Mouse (Mus musculus) cerebellum, adult 11-12 months (tissue): ENCODE results near the gene Cngb1.
A peak's percentile ranks its signal among the peaks of the same experiment; 100 is the strongest.
"Not testable (repeated sequence)": the region's sequence is repeated elsewhere in the genome, so short reads cannot be mapped to it uniquely, and the experiment has no call there.

Source experiments
- DNase-seq: peaks from one replicate; pipeline ENCODE4 v3.0.0; 2022

Gene Cngb1

GRCm38 (mm10) chr8:95242826-95243571, 63.4 kb downstream of the Cngb1 start:
- no peak for DNase-seq

- no peak for DNase-seq
These were observed 64.1 kb downstream of the Cngb1 start for GRCm38 (mm10) chr8:95242099-95242825.

- DNase-seq = peak; percentile 26
These were observed 70.7 kb downstream of the Cngb1 start for GRCm38 (mm10) chr8:95235683-95236082.

GRCm38 (mm10) chr8:95230086-95230485, 76.3 kb downstream of the Cngb1 start:
- DNase-seq = not testable (repeated sequence)

- DNase-seq = no peak
These were observed 79.3 kb downstream of the Cngb1 start for GRCm38 (mm10) chr8:95227151-95227468.

- no peak for DNase-seq
These were observed 79.9 kb downstream of the Cngb1 start for GRCm38 (mm10) chr8:95226251-95227150.

- no peak for DNase-seq
These were observed 82.4 kb downstream of the Cngb1 start for GRCm38 (mm10) chr8:95223969-95224368.

GRCm38 (mm10) chr8:95221045-95221444, 85.3 kb downstream of the Cngb1 start:
- DNase-seq = no peak

GRCm38 (mm10) chr8:95220571-95220998, 85.8 kb downstream of the Cngb1 start:
- DNase-seq = no peak

- DNase-seq = no peak
These were observed 86.8 kb downstream of the Cngb1 start for GRCm38 (mm10) chr8:95219623-95220022.

- DNase-seq = no peak
These were observed 90.5 kb downstream of the Cngb1 start for GRCm38 (mm10) chr8:95215709-95216360.

- no peak for DNase-seq
These were observed 96.5 kb downstream of the Cngb1 start for GRCm38 (mm10) chr8:95209924-95210323.

- DNase-seq = no peak
These were observed 100.4 kb downstream of the Cngb1 start for GRCm38 (mm10) chr8:95205946-95206345.

GRCm38 (mm10) chr8:95204039-95204380, 102.4 kb downstream of the Cngb1 start:
- DNase-seq = peak; percentile 30

GRCm38 (mm10) chr8:95203326-95204038, 102.9 kb downstream of the Cngb1 start:
- no peak for DNase-seq

GRCm38 (mm10) chr8:95202649-95203275, 103.6 kb downstream of the Cngb1 start, which contains the start of gene Kifc3:
Kifc3 (minus strand) TSS chr8:95202812.
- no peak for DNase-seq

- no peak for DNase-seq
These were observed 104.3 kb downstream of the Cngb1 start for GRCm38 (mm10) chr8:95202056-95202570.

GRCm38 (mm10) chr8:95201491-95201890, 104.9 kb downstream of the Cngb1 start:
- DNase-seq = no peak

- no peak for DNase-seq
These were observed 106.4 kb downstream of the Cngb1 start for GRCm38 (mm10) chr8:95200001-95200405.

GRCm38 (mm10) chr8:95195728-95196127, 110.7 kb downstream of the Cngb1 start:
- DNase-seq = no peak

- DNase-seq = no peak
These were observed 114.7 kb downstream of the Cngb1 start for GRCm38 (mm10) chr8:95191497-95192175.
